ENCODE assay signal across 22 mouse cellular contexts in genomic region chr10:12805826-12806225, GRCm38 (mm10).
A peak's percentile ranks its signal among the peaks of the same experiment; 100 is the strongest.
DNase-seq lines count a peak whose midpoint lies in the region; ATAC-seq lines count a peak whose summit lies in the region.
"Had no signal": no experiment of that assay in that cellular context is flagged by ENCODE, and none has a peak within 500 bp of the region (broad histone marks: within the 10 kb centered on the region; RNA-seq: fewer than 3 reads in every experiment).

No protein-coding gene starts in this region.

- WGBS in midbrain, embryonic 10.5 days, result 82% methylated on average over 2 of the region's 2 CpGs
- 73% methylated on average over 2 of the region's 2 CpGs for WGBS in midbrain, embryonic 11.5 days

- H3K9ac ChIP-seq in midbrain, embryonic 11.5 days (ENCODE audit: low read length), result no peak overlapping the region
- H3K9ac ChIP-seq: embryonic facial prominence, embryonic 15.5 days; forebrain, embryonic 15.5 days; hindbrain, embryonic 13.5 days had no signal

- no peaks in the 10 kb centered on the region for H3K36me3 ChIP-seq in midbrain, embryonic 10.5 days
- H3K36me3 ChIP-seq in midbrain, embryonic 11.5 days (ENCODE audit: control insufficient read depth, insufficient read depth, low read length), result no peaks in the 10 kb centered on the region
- H3K36me3 ChIP-seq: embryonic facial prominence, embryonic 15.5 days; forebrain, embryonic 15.5 days; hindbrain, embryonic 13.5 days had no signal

- 0 out of 2 replicates have a peak overlapping the region, but pooled peaks have one; percentile 13 for H3K27ac ChIP-seq in midbrain, embryonic 10.5 days (replicated peaks)
- H3K27ac ChIP-seq in midbrain, embryonic 11.5 days (ENCODE audit: low read depth, low read length), result no peak overlapping the region
- H3K27ac ChIP-seq: embryonic facial prominence, embryonic 15.5 days; forebrain, embryonic 15.5 days; hindbrain, embryonic 13.5 days; hindbrain, postnatal 0 days had no signal

- DNase-seq in midbrain, embryonic 10.5 days (ENCODE audit: low spot score), result no peak
- DNase-seq in midbrain, embryonic 11.5 days (ENCODE audit: low spot score, missing footprints), result no peak
- DNase-seq in naive thymus-derived CD4-positive, alpha-beta T cell, adult 2 months (ENCODE audit: low read depth), result peak; percentile 60
- DNase-seq in right cerebral cortex, adult 2 months (ENCODE audit: low spot score in 2 of 2), result no peak
- no peak for DNase-seq in cerebellum, postnatal 10 days
- DNase-seq in adrenal gland, postnatal 14 days, result no peak
- DNase-seq: adrenal gland, adult 2 months; adrenal gland, postnatal 36 days; cerebellum, adult 2 months; cerebellum, postnatal 14 days; embryo, embryonic 11 days; gastrocnemius, postnatal 36 days; heart, adult 11 months; heart, postnatal 10 days; heart, postnatal 4 days had no signal

- ATAC-seq in midbrain, embryonic 11.5 days (ENCODE audit: low FRiP score), result no peak
- ATAC-seq in activated CD4-positive, CD25-positive, alpha-beta regulatory T cell, adult 4 months, result peak; percentile 90
- ATAC-seq: forebrain, embryonic 15.5 days; hindbrain, postnatal 0 days; intestine, embryonic 16.5 days had no signal

- H3K4me3 ChIP-seq in midbrain, embryonic 10.5 days, result no peak overlapping the region
- H3K4me3 ChIP-seq in midbrain, embryonic 11.5 days (ENCODE audit: low read depth, low read length), result no peak overlapping the region
- H3K4me3 ChIP-seq: embryonic facial prominence, embryonic 15.5 days; erythroblast, embryonic 14.5 days; forebrain, embryonic 15.5 days; hindbrain, embryonic 13.5 days had no signal

- H3K4me2 ChIP-seq in midbrain, embryonic 11.5 days, result no peak overlapping the region
- H3K4me2 ChIP-seq: embryonic facial prominence, embryonic 15.5 days; forebrain, embryonic 15.5 days; hindbrain, embryonic 13.5 days had no signal

- H3K27me3 ChIP-seq in midbrain, embryonic 10.5 days (ENCODE audit: low read depth, poor library complexity, severe bottlenecking), result no peaks in the 10 kb centered on the region
- H3K27me3 ChIP-seq in midbrain, embryonic 11.5 days (ENCODE audit: control insufficient read depth, insufficient read depth, low read length), result no peaks in the 10 kb centered on the region
- H3K27me3 ChIP-seq: embryonic facial prominence, embryonic 15.5 days; forebrain, embryonic 15.5 days; hindbrain, embryonic 13.5 days had no signal

- no peaks in the 10 kb centered on the region for H3K9me3 ChIP-seq in midbrain, embryonic 10.5 days (replicated peaks)
- H3K9me3 ChIP-seq in midbrain, embryonic 11.5 days (ENCODE audit: control insufficient read depth, low read length), result no peaks in the 10 kb centered on the region
- H3K9me3 ChIP-seq: embryonic facial prominence, embryonic 15.5 days; forebrain, embryonic 15.5 days; hindbrain, embryonic 13.5 days had no signal

- peaks cover 16% of the 10 kb centered on the region for H3K4me1 ChIP-seq in midbrain, embryonic 10.5 days
- H3K4me1 ChIP-seq in midbrain, embryonic 11.5 days (ENCODE audit: control insufficient read depth, insufficient read depth, low read length), result no peaks in the 10 kb centered on the region
- H3K4me1 ChIP-seq: forebrain, embryonic 15.5 days had no signal
